Mouse (Mus musculus) urinary bladder, adult 2 months (tissue): ENCODE data around the gene Rabgap1l. TPM values are rescaled to one million over a fixed set of nuclear protein-coding genes. Genes with fewer than 3 reads are reported as not detected.

Source experiments
- DNase-seq: peaks from one replicate; pipeline ENCODE4 v3.0.0; 2022; ENCODE audit warnings: low spot score
- polyA plus RNA-seq: library from polyadenylated mRNA; depleted of rRNA; stranded (reverse); fragments of >200 nt; gene quantifications from 2 replicates; pipeline ENCODE4 v1.2.3, GENCODE M21; 2012

The Rabgap1l gene
- polyA plus RNA-seq, 1 experiment: 47.3 TPM

DNA sequence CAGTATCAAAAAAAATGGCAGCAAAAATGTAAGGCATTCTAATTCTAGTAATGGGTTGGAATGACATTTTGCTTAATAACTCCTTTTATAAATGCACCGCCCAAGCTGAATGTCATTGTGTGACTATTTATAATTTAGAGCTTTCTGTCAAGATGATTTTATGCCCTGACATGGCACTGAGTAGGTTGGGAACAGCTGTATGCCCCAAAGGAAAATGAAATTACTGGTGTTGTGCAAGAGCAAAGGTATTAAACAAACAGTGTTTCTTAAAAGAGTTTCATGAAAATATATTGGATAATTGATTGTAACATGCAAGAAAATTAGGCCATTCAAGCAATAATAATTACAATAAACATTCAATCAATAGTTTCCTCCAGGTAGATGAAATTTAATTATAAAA, 198.4 kb downstream of the Rabgap1l start:
- DNase-seq: no peak

DNA sequence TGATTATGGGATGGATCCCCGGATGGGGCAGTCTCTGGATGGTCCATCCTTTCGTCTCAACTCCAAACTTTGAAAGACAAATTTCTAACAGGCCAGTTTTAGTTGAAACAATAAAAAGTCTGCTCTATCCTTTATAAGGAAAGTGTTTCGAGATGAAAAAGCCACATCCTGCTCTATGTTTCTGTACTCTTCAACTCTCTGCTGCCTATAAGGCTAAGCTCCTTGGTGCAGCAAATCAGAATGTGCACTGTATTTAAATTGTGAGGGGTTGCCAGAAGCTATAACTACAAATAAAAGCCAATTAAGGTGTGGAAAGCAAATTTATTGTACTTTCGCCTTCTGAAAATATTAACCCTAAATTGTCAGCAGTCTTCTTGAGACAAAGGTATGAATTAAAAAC, 198.9 kb downstream of the Rabgap1l start:
- DNase-seq: no peak

GRCm38 (mm10) chr1:160588911-160589590, 204.0 kb downstream of the Rabgap1l start:
- DNase-seq: no peak

DNA sequence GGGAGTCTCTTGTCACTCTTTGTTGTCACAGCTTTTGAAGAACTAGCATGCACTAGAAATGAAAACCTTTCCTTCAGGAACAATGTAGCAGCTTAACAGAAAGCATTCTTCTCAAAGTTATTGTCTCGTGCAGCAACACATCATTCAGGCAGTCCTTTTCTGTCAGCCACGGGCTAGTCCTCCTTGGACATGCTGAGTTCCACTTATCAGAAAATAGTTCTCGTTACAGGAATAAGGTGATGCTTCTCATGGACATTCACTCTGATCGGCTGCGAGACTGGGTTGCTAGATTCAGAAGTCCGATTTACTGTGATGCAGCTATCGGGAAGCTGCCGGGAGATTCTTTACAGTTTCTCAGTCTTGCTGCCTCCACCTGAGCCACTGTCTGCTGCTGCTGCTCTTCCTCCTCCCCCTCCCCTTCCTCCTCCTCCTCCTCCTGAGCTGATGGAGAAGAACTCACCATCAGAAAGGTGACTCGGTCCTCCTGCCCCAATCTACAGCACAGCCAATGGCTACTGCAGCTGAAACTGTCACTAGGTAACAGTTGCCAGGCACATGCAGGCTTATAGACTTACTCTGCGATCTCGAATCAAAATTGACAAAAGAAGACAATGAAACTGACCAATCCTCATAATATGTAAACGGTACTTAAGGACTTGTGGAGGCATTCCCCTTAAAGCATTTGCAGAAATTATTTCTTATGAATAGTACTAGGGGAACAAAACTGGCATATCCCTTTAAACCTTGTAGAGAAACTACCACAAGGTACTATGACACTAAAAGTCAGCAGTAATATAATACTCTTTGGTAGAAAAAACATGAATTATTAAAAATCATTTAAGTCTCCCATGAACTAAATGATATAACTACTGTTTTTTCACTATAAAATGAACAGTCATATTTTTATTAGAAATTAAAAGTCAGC, 213.4 kb downstream of the Rabgap1l start:
- DNase-seq: no peak

DNA sequence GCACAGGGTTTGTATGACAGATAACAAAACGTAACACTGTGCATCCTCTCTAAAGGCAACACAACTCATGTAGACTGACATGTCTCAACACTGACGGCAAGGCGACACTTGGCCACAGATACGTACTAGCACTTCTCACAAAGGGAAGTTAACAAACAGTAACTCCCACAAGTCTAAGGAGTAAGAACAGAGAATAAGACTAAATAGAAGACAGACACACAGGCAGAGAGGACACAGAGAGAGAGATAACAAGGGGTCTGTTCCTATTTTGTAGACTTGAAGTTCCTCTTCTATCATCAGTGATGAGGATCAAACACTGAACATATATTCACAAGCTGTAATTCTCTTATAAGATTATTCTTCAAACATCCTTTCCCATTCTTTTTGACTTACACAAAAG, 216.9 kb downstream of the Rabgap1l start:
- DNase-seq: no peak

DNA sequence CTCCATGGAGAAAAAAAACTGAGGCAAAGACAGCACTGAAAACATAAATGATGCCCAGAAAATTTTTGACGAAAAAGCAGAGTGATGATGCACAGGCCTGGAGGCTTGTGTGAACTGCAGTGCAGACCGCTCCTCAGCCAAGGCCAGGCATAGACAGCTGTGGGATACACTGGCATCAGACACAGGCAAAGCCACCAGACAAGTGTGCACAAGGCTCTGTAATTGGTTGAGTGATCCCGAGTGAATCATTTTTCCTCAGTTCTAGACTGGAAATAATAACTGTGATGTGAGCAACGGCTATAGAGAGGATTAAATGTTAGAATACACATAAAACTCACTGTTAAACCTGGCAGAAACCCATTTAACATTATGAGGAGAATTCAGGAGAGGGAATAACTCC, 219.0 kb downstream of the Rabgap1l start:
- no peak for DNase-seq

- no peak for DNase-seq
Observed at GRCm38 (mm10) chr1:160566458-160566857, 226.6 kb downstream of the Rabgap1l start.

DNA sequence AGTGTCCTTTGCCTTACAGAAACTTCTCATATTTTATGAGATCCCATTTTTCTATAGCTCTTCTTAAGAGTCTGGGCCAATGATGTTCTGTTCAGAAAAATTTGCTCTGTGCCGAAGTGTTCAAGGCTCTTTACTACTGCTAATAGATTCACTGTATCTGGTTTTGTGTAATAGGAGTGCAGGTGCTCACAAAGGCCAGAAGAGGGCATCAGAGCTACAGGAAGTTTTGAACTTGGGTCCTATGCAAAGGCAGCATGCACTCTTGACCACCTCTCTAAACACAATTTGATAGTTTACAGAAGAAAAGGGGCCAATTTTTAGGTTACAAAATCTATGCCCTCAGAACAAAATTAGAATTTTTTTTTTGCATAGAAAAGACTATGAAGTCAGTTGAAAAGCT, 231.6 kb downstream of the Rabgap1l start:
- no peak for DNase-seq

GRCm38 (mm10) chr1:160550636-160551035, 242.4 kb downstream of the Rabgap1l start:
- DNase-seq: no peak

DNA sequence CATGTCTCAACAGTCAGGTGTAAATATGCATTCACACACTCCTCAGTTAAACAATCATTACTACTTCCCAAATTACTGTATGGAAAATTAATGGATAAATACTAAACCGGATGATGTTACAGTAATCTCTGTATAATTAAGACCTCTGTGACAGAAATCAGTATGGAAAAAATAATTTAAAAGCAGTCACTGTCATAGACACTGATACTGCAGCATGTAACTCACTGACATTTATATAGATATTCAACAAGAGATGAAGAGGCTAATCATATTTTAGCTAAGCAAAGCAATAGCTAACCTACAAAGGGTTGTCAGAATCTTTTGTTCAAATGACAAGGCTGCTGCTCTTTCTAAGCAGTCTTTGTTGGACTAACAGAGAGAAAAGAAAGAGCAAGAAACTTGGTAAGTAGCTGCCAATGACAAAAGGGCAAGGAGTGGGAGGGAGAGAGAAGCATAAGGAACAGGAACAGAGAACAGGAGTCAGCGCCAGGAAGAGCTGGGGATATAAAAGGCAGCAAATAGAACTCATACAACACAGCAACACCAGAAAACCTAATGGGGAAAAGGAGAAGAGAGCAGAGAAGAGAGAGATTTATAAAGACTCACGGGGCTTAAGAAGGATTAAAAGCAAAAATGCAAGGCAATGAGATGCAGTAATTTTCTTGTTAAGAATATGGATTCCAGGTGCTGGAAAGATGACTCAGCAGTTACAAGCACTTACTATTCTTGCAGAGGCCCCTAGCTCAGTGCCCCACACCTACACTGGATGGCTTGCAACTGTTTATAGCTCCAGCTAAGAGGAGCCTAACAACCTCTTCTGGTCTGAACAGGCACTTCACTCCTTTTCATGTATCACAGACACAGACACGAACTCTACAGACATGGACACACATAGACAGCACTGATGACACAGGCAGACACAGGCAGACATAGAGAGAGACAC, 244.8 kb downstream of the Rabgap1l start:
- no peak for DNase-seq

DNA sequence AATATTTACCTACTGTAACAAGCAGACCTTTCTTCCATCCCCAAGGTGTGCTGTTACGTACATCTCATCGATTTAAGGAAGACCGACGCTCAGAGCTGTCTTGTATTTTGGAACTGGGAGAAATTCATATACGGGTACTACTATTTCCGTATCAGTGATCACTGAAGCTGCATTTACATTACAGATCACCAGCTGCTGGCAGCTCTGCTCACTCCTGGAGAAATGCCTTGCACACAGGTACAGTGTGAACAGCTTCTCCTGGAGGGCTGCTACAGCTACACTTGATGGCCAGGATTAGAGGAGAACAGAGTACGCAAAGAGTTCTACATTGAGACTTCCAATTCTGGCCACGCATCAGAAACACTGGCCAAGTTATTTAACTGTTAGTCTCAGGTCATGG, 257.4 kb downstream of the Rabgap1l start:
- no peak for DNase-seq

- DNase-seq: no peak
Observed at GRCm38 (mm10) chr1:160534571-160535335, 258.3 kb downstream of the Rabgap1l start.

- DNase-seq: no peak
Observed at GRCm38 (mm10) chr1:160533209-160533820, 259.7 kb downstream of the Rabgap1l start.

- DNase-seq: peak; percentile 39
Observed at GRCm38 (mm10) chr1:160531402-160531801, 261.6 kb downstream of the Rabgap1l start.

- no peak for DNase-seq
Observed at GRCm38 (mm10) chr1:160521918-160522317, 271.1 kb downstream of the Rabgap1l start.

DNA sequence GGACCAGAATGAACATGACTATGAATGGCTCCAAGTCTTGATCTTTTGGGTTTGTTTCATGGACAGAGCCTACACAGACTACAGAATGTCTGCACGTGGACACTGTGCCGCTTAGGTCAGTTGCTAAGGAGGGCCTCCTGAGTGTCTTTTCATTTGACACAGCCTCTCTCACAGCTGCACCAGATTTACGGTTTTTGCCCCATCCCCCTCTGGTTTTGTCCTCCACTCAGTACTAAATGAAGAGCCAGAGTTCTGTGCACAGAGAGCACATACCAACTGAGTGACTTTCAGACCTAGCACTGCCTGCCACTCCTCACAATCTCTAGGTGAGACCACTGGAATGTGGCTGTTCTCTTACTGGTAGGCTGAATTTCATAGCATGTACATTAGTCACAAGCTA, 272.3 kb downstream of the Rabgap1l start:
- DNase-seq: no peak

- no peak for DNase-seq
Observed at GRCm38 (mm10) chr1:160519896-160520465, 273.0 kb downstream of the Rabgap1l start.

DNA sequence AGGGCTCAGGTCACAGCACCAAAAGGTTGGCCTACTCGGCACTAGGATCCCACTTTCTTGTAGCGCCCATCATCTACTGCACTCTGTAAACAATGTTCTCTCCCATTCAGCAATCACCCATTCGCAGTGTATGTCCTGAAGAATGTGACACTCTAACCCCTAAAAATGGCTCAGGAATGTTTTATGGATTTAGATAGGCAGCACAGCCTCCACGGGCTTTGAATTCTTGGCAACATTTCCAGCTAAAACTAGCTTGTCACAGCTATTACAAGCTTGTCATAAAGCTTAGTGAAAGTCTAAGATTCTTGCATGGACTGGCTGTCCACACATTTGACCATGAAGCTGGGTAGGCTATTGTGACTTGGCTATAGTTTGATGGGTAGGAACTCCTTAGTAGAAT, 274.5 kb downstream of the Rabgap1l start:
- DNase-seq: no peak

DNA sequence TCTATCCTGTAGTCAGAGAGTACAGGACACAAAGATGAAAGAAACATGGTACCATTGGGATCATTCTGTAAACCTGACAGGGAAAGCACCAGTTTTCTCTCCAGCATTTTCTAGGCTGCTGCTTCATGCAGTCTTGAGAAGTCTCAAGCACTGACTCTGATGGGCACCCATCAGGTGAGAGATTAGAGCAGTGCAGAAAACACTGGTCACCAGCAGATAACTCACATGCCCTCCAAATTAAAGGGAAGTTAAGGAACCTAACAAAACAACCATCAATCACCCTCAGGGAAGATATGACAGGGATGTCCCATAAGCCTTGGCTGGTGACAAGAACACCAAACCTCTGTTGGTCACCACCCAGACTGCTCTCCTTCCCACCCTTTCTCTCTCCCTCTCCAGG, 285.2 kb downstream of the Rabgap1l start:
- DNase-seq: no peak

DNA sequence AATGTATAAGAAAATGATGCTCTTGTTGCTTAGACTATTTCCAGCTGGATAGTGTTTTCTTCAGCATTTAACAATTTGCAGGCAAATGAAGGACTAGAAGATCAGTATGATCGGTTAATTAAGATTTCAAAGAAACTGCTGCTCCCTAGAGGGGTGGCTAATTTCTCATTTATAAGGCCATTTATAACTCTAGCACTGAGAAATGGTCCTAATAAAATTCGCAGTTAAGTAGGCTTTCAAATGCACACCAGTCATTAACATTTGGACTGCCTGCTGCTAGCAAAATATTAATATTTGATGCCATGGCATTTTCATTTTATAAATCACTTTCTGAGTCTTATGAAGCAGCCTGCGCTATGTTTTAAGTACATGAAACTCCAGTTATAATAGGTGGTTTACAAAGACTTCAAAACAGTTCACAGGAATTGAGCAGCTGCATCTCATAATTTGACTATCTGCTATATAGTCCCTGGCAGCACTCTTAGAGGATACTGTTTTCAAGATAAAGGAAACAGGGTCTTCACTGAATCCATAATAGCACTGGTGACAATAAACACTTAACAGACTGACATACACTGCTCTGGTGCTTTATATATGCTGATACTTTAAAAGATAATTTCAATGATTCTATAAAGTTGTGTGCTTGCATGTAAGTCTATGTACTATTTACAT, 296.0 kb downstream of the Rabgap1l start:
- no peak for DNase-seq
